Mouse (Mus musculus): Measurements from ENCODE around the gene Lrpprc. TPM values are rescaled to one million over a fixed set of nuclear protein-coding genes. Genes with fewer than 3 reads are reported as not detected.

The Lrpprc gene
- polyA plus RNA-seq, 1 experiment from 2014 or later: 56.6 TPM

- H3K9ac ChIP-seq: no peak overlapping the region
- peak; percentile 75; the same call in 1 of the 2 replicates for ATAC-seq (replicated peaks; ENCODE audit: low FRiP score)
- H3K9me3 ChIP-seq (replicated peaks): no peaks in the 10 kb centered on the region
- H3K27me3 ChIP-seq: no peaks in the 10 kb centered on the region
- no peak overlapping the region for H3K27ac ChIP-seq
- H3K4me2 ChIP-seq: no peak overlapping the region
- WGBS: 32% methylated on average over 5 of the region's 5 CpGs
- H3K4me3 ChIP-seq (replicated peaks): no peak overlapping the region
- 0 out of 2 replicates have a peak, but pooled peaks cover 4% of the 10 kb centered on the region for H3K36me3 ChIP-seq
- peaks cover 36% of the 10 kb centered on the region for H3K4me1 ChIP-seq
These were observed 132.4 kb downstream of the Lrpprc start for GRCm38 (mm10) chr17:84658195-84658594.

- H3K9ac ChIP-seq: no peak overlapping the region
- no peaks in the 10 kb centered on the region for H3K27me3 ChIP-seq
- 0 out of 2 replicates have a peak overlapping the region, but pooled peaks have one; percentile 7 for H3K27ac ChIP-seq
- no peaks in the 10 kb centered on the region for H3K9me3 ChIP-seq (replicated peaks)
- peaks cover 36% of the 10 kb centered on the region for H3K4me1 ChIP-seq
- no peak overlapping the region for H3K4me3 ChIP-seq (replicated peaks)
- no peak overlapping the region for H3K4me2 ChIP-seq
- peak; percentile 53; the same call in 1 of the 2 replicates for ATAC-seq (replicated peaks; ENCODE audit: low FRiP score)
- 0 out of 2 replicates have a peak, but pooled peaks cover 6% of the 10 kb centered on the region for H3K36me3 ChIP-seq
- 61% methylated on average over 7 of the region's 7 CpGs for WGBS
These were observed 132.8 kb downstream of the Lrpprc start for GRCm38 (mm10) chr17:84657782-84658181.

- Histone ChIP-seq H3K36me3 (0 out of 2 replicates have a peak, but pooled peaks cover 8% of the 10 kb centered on the region), H3K9ac (no peak overlapping the region), H3K9me3 (replicated peaks) (no peaks in the 10 kb centered on the region), H3K27me3 (no peaks in the 10 kb centered on the region), H3K4me3 (replicated peaks) (no peak overlapping the region), H3K4me2 (no peak overlapping the region), H3K27ac (0 out of 2 replicates have a peak overlapping the region, but pooled peaks have one; percentile 7), H3K4me1 (peaks cover 36% of the 10 kb centered on the region)
- 43% methylated on average over 3 of the region's 3 CpGs for WGBS
- 0 out of 2 replicates have a peak, but pooled peaks have one; percentile 7 for ATAC-seq (replicated peaks; ENCODE audit: low FRiP score)
These were observed 133.2 kb downstream of the Lrpprc start for GRCm38 (mm10) chr17:84657422-84657732.

- H3K4me3 ChIP-seq (replicated peaks): no peak overlapping the region
- H3K36me3 ChIP-seq: peaks cover 13% of the 10 kb centered on the region; the same call in 1 of the 2 replicates
- H3K27me3 ChIP-seq: no peaks in the 10 kb centered on the region
- WGBS: 39% methylated on average over 19 of the region's 19 CpGs
- no peak overlapping the region for H3K4me2 ChIP-seq
- H3K9me3 ChIP-seq (replicated peaks): no peaks in the 10 kb centered on the region
- no peak overlapping the region for H3K9ac ChIP-seq
- no peak for ATAC-seq (replicated peaks; ENCODE audit: low FRiP score)
- peaks cover 30% of the 10 kb centered on the region for H3K4me1 ChIP-seq
- 0 out of 2 replicates have a peak overlapping the region, but pooled peaks have one; percentile 37 for H3K27ac ChIP-seq
These were observed 133.8 kb downstream of the Lrpprc start for GRCm38 (mm10) chr17:84656653-84657421.

GRCm38 (mm10) chr17:84656205-84656604 lies 134.4 kb downstream of the Lrpprc start:
- Histone ChIP-seq H3K27me3 (no peaks in the 10 kb centered on the region), H3K4me2 (no peak overlapping the region), H3K4me1 (peaks cover 29% of the 10 kb centered on the region), H3K9ac (no peak overlapping the region), H3K9me3 (replicated peaks) (no peaks in the 10 kb centered on the region), H3K36me3 (peaks cover 15% of the 10 kb centered on the region; the same call in 1 of the 2 replicates), H3K4me3 (replicated peaks) (no peak overlapping the region), H3K27ac (no peak overlapping the region)
- 45% methylated on average over 5 of the region's 5 CpGs for WGBS
- ATAC-seq (replicated peaks; ENCODE audit: low FRiP score): no peak

Other genes starting within 250 kb of the Lrpprc start
- gene Dync2li1, start 164.3 kb downstream of the Lrpprc start, polyA plus RNA-seq (2015; fragmentation: Nextera tagmentation; extraction: Ambion mirVana): 51.0 and 52.8 TPM in 2 replicates
- 0.13 and 0.27 TPM in 2 replicates for gene Abcg8, start 114.5 kb downstream of the Lrpprc start, polyA plus RNA-seq (2015; fragmentation: Nextera tagmentation; extraction: Ambion mirVana)
- gene Abcg5, start 107.8 kb downstream of the Lrpprc start, polyA plus RNA-seq (2015; fragmentation: Nextera tagmentation; extraction: Ambion mirVana): 4.0 TPM in 2 replicates
- gene Ppm1b, start 166.0 kb upstream of the Lrpprc start, polyA plus RNA-seq (2015; fragmentation: Nextera tagmentation; extraction: Ambion mirVana): 73.4 and 78.7 TPM in 2 replicates
- 11.1 and 13.1 TPM in 2 replicates for gene Slc3a1, start 237.6 kb upstream of the Lrpprc start, polyA plus RNA-seq (2015; fragmentation: Nextera tagmentation; extraction: Ambion mirVana)